8 mouse cellular contexts compared by ENCODE assay signal in genomic region chr17:88596544-88597221, GRCm38 (mm10). TPM values are rescaled to one million over a fixed set of nuclear protein-coding genes. Genes with fewer than 3 reads are reported as not detected.
A peak's percentile ranks its signal among the peaks of the same experiment; 100 is the strongest.
DNase-seq lines count a peak whose midpoint lies in the region; ATAC-seq lines count a peak whose summit lies in the region.

No protein-coding gene starts in this region.

- H3K36me3 ChIP-seq in embryonic facial prominence, embryonic 11.5 days (replicated peaks; ENCODE audit: control insufficient read depth, insufficient read depth, low read depth, low read length), result no peaks in the 10 kb centered on the region
- peaks cover 8% of the 10 kb centered on the region for H3K36me3 ChIP-seq in hindbrain, embryonic 14.5 days (replicated peaks; ENCODE audit: control insufficient read depth, insufficient read depth)
- no peaks in the 10 kb centered on the region for H3K36me3 ChIP-seq in stomach, embryonic 15.5 days

- intact Hi-C loops in heart, postnatal 14 days (cut with DNase I), result loop anchor here (2.0 kb wide), 1 partner anchor 44 kb away; no protein-coding TSS in a partner anchor

- H3K4me2 ChIP-seq in embryonic facial prominence, embryonic 11.5 days (ENCODE audit: low read depth, low read length), result peak overlapping the region; percentile 79
- peak overlapping the region; percentile 72 for H3K4me2 ChIP-seq in hindbrain, embryonic 14.5 days (replicated peaks)
- peak overlapping the region; percentile 77 for H3K4me2 ChIP-seq in stomach, embryonic 15.5 days

- ATAC-seq in embryonic facial prominence, embryonic 11.5 days (replicated peaks; ENCODE audit: insufficient number of reproducible peaks, low FRiP score, low TSS enrichment, low read depth), result peak; percentile 35; the same call in 1 of the 2 replicates
- peak; percentile 3; the same call in 1 of the 2 replicates for ATAC-seq in hindbrain, embryonic 14.5 days (ENCODE audit: low FRiP score)
- ATAC-seq in megakaryocyte, adult 5-6 weeks (ENCODE audit: poor library complexity, severe bottlenecking), result peak; percentile 95; the same call in 1 of the 2 replicates
- ATAC-seq in stomach, embryonic 15.5 days (ENCODE audit: insufficient read depth, low FRiP score, low read depth), result no peak

- 28% methylated on average over 16 of the region's 16 CpGs for WGBS in embryonic facial prominence, embryonic 11.5 days
- WGBS in hindbrain, embryonic 14.5 days, result 33% methylated on average over 16 of the region's 16 CpGs
- 30% methylated on average over 16 of the region's 16 CpGs for WGBS in stomach, embryonic 15.5 days

- H3K27me3 ChIP-seq in embryonic facial prominence, embryonic 11.5 days (ENCODE audit: control insufficient read depth, insufficient read depth, low read length), result no peaks in the 10 kb centered on the region
- H3K27me3 ChIP-seq in hindbrain, embryonic 14.5 days (ENCODE audit: control insufficient read depth, insufficient read depth, low read length), result no peaks in the 10 kb centered on the region
- no peaks in the 10 kb centered on the region for H3K27me3 ChIP-seq in stomach, embryonic 15.5 days (replicated peaks)

- no peak overlapping the region for H3K27ac ChIP-seq in embryonic facial prominence, embryonic 11.5 days (replicated peaks; ENCODE audit: low read depth, low read length)
- no peak overlapping the region for H3K27ac ChIP-seq in hindbrain, embryonic 14.5 days
- peak overlapping the region; percentile 89 for H3K27ac ChIP-seq in stomach, embryonic 15.5 days

- H3K4me3 ChIP-seq in embryonic facial prominence, embryonic 11.5 days (ENCODE audit: low read depth, low read length), result peak overlapping the region; percentile 59
- peak overlapping the region; percentile 49 for H3K4me3 ChIP-seq in hindbrain, embryonic 14.5 days (replicated peaks; ENCODE audit: low read length)
- H3K4me3 ChIP-seq in stomach, embryonic 15.5 days (replicated peaks), result peak overlapping the region; percentile 62

- H3K9ac ChIP-seq in embryonic facial prominence, embryonic 11.5 days (replicated peaks; ENCODE audit: low read length), result peak overlapping the region; percentile 74
- H3K9ac ChIP-seq in hindbrain, embryonic 14.5 days, result peak overlapping the region; percentile 63; the same call in 1 of the 2 replicates
- H3K9ac ChIP-seq in stomach, embryonic 15.5 days, result 0 out of 2 replicates have a peak overlapping the region, but pooled peaks have one; percentile 64

- DNase-seq in heart, adult 11 months, result peak; percentile 92
- no peak for DNase-seq in heart, postnatal 14 days
- peak; percentile 66 to 71 for DNase-seq in B cell, adult 2 months
- DNase-seq in embryonic facial prominence, embryonic 11.5 days (ENCODE audit: low spot score), result no peak
- peak; percentile 81 for DNase-seq in hindbrain, embryonic 14.5 days (ENCODE audit: low spot score)
- no peak for DNase-seq in ovary, postnatal 10 days (ENCODE audit: low spot score)

- H3K9me3 ChIP-seq in embryonic facial prominence, embryonic 11.5 days (replicated peaks; ENCODE audit: control insufficient read depth, low read length), result no peaks in the 10 kb centered on the region
- no peaks in the 10 kb centered on the region for H3K9me3 ChIP-seq in hindbrain, embryonic 14.5 days (ENCODE audit: control insufficient read depth, low read length)
- H3K9me3 ChIP-seq in stomach, embryonic 15.5 days, result no peaks in the 10 kb centered on the region

- H3K4me1 ChIP-seq in embryonic facial prominence, embryonic 11.5 days (ENCODE audit: control insufficient read depth, insufficient read depth, low read length), result no peaks in the 10 kb centered on the region
- 0 out of 2 replicates have a peak, but pooled peaks cover 11% of the 10 kb centered on the region for H3K4me1 ChIP-seq in hindbrain, embryonic 14.5 days (replicated peaks; ENCODE audit: control insufficient read depth, insufficient read depth, low read length)
- peaks cover 14% of the 10 kb centered on the region; the same call in 1 of the 2 replicates for H3K4me1 ChIP-seq in stomach, embryonic 15.5 days

RNA-seq across cellular contexts. Expression of gene Ston1, which starts 0.8 kb away (rescaled TPM):
- total RNA-seq in heart, postnatal 14 days (2021), result 10 to 100 TPM; 25.4 to 25.6 TPM
- 5.1 and 6.2 TPM in 2 replicates for polyA plus RNA-seq in embryonic facial prominence, embryonic 11.5 days (2014; fragmentation: Nextera tagmentation; extraction: Ambion mirVana)
- polyA plus RNA-seq in hindbrain, embryonic 14.5 days (2014; fragmentation: Nextera tagmentation; extraction: Ambion mirVana), result 2.3 and 3.4 TPM in 2 replicates
- total RNA-seq in megakaryocyte, adult 5-6 weeks (2015), result not detected in 2 replicates
- 0.89 TPM in 1 of 2 replicates, not detected in the other for total RNA-seq in megakaryocyte, adult 5-6 weeks (2017)
- polyA plus RNA-seq in stomach, embryonic 15.5 days (2015; fragmentation: Nextera tagmentation; extraction: Ambion mirVana), result 5.1 and 5.9 TPM in 2 replicates

Comparison
In these comparisons a context has a peak if more than half of its experiments do, and no peak if none do; other contexts are left out.
1. DNase-seq: peak in heart, adult 11 months (single experiment), B cell, adult 2 months (2 of 2) and hindbrain, embryonic 14.5 days (single experiment); none in heart, postnatal 14 days (0 of 2), embryonic facial prominence, embryonic 11.5 days (single experiment) and ovary, postnatal 10 days (single experiment).
2. Peak in every context shown above with its lines, with median percentiles within 50 percentile points of each other: H3K4me2 ChIP-seq, H3K4me3 ChIP-seq and H3K9ac ChIP-seq.